Mouse (Mus musculus): Measurements from ENCODE around the gene Cdca3. TPM values are rescaled to one million over a fixed set of nuclear protein-coding genes. Genes with fewer than 3 reads are reported as not detected.
A peak's percentile ranks its signal among the peaks of the same experiment; 100 is the strongest.
"Not testable (repeated sequence)": the region's sequence is repeated elsewhere in the genome, so short reads cannot be mapped to it uniquely, and the experiment has no call there.

Gene Cdca3
- 115 and 124 TPM in 2 replicates for polyA plus RNA-seq (2016; fragmentation: Nextera tagmentation; extraction: Ambion mirVana)

DNA sequence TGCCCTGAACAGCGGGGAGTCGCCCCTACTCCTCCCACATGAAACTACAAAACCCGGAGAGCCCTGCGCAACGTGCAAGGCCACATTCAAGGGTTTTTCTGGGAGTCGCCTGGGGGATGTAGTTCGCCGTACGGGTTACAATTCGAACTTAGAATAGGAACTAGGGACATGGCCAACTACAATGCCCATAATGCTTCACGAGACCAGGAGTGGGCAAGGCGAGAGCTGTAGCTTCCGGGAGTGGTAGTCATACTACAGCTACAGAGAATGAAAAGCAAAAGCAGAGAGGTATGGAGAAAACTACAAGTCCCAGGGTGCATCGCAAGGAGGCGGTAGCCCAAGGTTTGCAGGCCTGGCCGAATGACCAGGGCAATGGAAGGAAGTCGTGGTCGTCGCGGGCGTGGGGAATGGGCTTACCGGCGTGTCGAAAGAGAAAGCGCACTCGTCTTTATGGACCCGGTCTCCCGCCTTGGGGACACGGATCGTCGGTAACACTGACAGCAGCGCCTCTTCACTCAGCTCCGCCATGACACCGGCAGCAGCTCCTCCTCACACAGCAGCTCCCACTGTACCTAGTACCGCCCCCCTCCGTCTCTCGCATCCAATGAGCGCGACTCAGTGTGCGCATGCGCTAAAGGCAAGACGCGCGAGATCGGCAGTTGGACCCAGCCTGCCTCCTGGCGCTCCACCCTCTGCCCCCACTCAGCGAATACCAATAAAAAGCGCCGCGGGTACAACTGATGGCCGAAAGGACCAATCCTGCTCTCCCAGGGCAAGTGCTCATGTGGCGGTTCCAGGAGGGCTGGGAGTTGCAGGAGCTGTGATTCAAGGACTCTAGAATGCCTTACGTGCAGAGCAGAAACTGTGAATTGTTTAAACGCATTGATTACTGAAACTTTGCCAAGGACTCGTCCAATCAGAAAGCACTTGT, at the start of gene Cdca3, which contains the start of gene Usp5:
Gene Cdca3 (plus strand): TSS at position 680 of the 931 bp plus-strand sequence.
Gene Usp5 (minus strand): TSS at position 617 of the 931 bp plus-strand sequence.
- H3K36me3 ChIP-seq, result peaks cover 46% of the 10 kb centered on the region
- H3K27ac ChIP-seq, result peak within 1 kb of the TSS; percentile 47; the same call in 1 of the 2 replicates
- peak within 1 kb of the TSS; percentile 61 for H3K4me3 ChIP-seq
- H3K4me1 ChIP-seq, result peaks cover 18% of the 10 kb centered on the region
- under 1% methylated on average over 55 of the region's 55 CpGs for WGBS
- H3K4me2 ChIP-seq (replicated peaks), result peak within 1 kb of the TSS; percentile 85
- ATAC-seq (ENCODE audit: low FRiP score, low read depth), result peak; percentile 97
- H3K9me3 ChIP-seq, result no peaks in the 10 kb centered on the region
- no peaks in the 10 kb centered on the region for H3K27me3 ChIP-seq (replicated peaks)
- H3K9ac ChIP-seq, result peak within 1 kb of the TSS; percentile 69

- Histone ChIP-seq H3K9me3 (no peaks in the 10 kb centered on the region), H3K4me3 (peak overlapping the region; percentile 29), H3K9ac (0 out of 2 replicates have a peak overlapping the region, but pooled peaks have one; percentile 22), H3K4me1 (peaks cover 12% of the 10 kb centered on the region), H3K27me3 (replicated peaks) (peaks cover 8% of the 10 kb centered on the region), H3K4me2 (replicated peaks) (peak overlapping the region; percentile 70), H3K27ac (no peak overlapping the region), H3K36me3 (no peaks in the 10 kb centered on the region)
- ATAC-seq (ENCODE audit: low FRiP score, low read depth), result peak; percentile 26
- WGBS, result 4% methylated on average over 10 of the region's 10 CpGs
These were observed 49.3 kb upstream of the Cdca3 start for GRCm38 (mm10) chr6:124779984-124780416.

- 93% methylated on average over 7 of the region's 7 CpGs for WGBS
- Histone ChIP-seq H3K4me1 (peaks cover 12% of the 10 kb centered on the region), H3K4me3 (no peak overlapping the region), H3K4me2 (replicated peaks) (no peak overlapping the region), H3K9me3 (no peaks in the 10 kb centered on the region), H3K27ac (no peak overlapping the region), H3K27me3 (replicated peaks) (peaks cover 8% of the 10 kb centered on the region), H3K9ac (no peak overlapping the region), H3K36me3 (no peaks in the 10 kb centered on the region)
- ATAC-seq (ENCODE audit: low FRiP score, low read depth), result no peak
These were observed 48.4 kb upstream of the Cdca3 start for GRCm38 (mm10) chr6:124780917-124781316.

DNA sequence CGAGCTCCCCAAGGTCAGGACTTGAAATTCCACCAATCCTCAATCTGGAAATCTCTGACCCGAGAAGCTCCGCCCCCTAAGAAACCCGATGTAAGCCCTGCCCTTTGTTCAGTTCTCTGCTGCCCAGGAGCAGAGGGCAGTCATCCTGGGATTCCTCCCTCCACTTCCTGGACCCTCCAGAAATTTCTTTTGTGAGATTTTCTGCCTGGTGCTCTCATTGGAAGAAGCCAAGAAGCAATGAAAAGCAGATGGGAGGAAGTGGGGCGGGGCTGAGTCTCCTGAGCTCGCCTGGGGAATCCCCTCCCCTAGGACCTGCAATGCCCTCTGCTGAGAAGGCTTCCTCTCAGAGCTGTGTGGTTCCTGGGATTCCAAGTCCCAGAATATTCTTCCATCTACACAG, 46.9 kb upstream of the Cdca3 start:
- Histone ChIP-seq H3K9me3 (no peaks in the 10 kb centered on the region), H3K4me3 (no peak overlapping the region), H3K27me3 (replicated peaks) (peaks cover 8% of the 10 kb centered on the region), H3K27ac (no peak overlapping the region), H3K4me1 (peaks cover 12% of the 10 kb centered on the region), H3K36me3 (no peaks in the 10 kb centered on the region), H3K9ac (no peak overlapping the region), H3K4me2 (replicated peaks) (peak overlapping the region; percentile 22; the same call in 1 of the 2 replicates)
- no peak for ATAC-seq (ENCODE audit: low FRiP score, low read depth)
- 30% methylated on average over 6 of the region's 6 CpGs for WGBS

GRCm38 (mm10) chr6:124786756-124787420, 42.5 kb upstream of the Cdca3 start:
- no peaks in the 10 kb centered on the region for H3K4me1 ChIP-seq
- H3K4me3 ChIP-seq, result no peak overlapping the region
- WGBS, result 61% methylated on average over 8 of the region's 8 CpGs
- no peak overlapping the region for H3K9ac ChIP-seq
- no peaks in the 10 kb centered on the region for H3K27me3 ChIP-seq (replicated peaks)
- H3K27ac ChIP-seq, result no peak overlapping the region
- H3K36me3 ChIP-seq, result no peaks in the 10 kb centered on the region
- no peak for ATAC-seq (ENCODE audit: low FRiP score, low read depth)
- H3K4me2 ChIP-seq (replicated peaks), result no peak overlapping the region
- no peaks in the 10 kb centered on the region for H3K9me3 ChIP-seq

DNA sequence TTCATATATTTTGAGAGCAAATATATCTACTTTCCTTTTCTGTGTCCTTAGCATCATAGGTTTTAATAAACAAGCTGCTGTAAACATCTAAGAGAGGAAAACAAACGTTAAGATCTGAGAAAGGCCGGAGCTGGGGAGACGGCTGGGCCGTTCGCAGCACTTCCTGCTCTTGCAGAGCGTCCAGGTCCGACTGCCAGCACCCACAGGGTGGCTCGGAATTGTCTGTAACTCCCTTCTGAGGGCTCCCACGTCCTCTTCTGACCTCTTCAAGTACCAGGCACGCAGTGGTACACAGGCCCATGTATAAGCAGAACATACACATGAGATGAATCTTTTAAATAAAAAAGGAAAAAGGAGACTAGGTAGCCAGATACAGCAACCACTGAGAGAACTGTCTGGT, 41.6 kb upstream of the Cdca3 start:
- no peaks in the 10 kb centered on the region for H3K9me3 ChIP-seq
- H3K27ac ChIP-seq, result no peak overlapping the region
- H3K4me2 ChIP-seq (replicated peaks), result no peak overlapping the region
- no peak overlapping the region for H3K9ac ChIP-seq
- no peaks in the 10 kb centered on the region for H3K36me3 ChIP-seq
- H3K4me3 ChIP-seq, result no peak overlapping the region
- 81% methylated on average over 10 of the region's 10 CpGs for WGBS
- no peak for ATAC-seq (ENCODE audit: low FRiP score, low read depth)
- H3K27me3 ChIP-seq (replicated peaks), result no peaks in the 10 kb centered on the region
- no peaks in the 10 kb centered on the region for H3K4me1 ChIP-seq

DNA sequence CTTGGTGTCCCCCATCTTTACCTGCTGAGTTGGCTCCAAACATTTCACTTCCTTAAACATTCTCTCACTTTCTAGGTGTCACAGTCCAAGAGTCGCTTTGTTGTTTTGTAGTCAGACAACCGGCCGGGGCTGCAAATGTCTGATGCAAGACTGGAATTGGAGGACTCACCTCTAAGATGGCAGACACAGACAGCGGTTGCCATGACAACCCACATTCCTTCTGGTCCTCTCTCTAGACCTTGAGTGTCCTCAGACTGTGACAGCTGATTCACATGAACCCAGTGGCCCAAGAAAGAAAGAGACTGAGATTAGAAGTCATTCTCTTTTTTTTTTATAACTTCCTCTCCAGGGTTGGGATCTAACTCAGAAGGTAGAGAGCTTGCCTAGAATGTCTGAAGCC, 39.8 kb upstream of the Cdca3 start:
- WGBS, result 86% methylated on average over 4 of the region's 4 CpGs
- H3K9me3 ChIP-seq, result no peaks in the 10 kb centered on the region

DNA sequence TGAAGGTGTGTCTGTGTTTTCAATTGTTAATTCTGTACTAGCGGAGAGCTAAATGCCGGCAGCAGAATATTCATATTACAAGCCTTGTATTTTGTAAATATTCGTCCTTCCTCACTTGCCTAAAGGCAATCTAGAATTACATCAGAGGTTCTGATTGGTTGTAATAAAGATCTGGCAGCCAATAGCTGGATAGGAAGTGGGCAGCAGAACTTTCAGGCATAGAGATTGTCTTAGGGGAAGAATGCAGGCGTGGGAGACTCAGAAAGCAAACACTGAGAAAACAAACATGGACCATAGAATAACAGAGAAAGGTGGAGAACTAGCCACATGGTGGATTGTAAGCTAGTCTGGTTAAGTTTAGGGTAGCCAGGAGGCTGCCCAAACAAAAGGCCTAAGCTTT, 39.2 kb upstream of the Cdca3 start:
- no peak overlapping the region for H3K27ac ChIP-seq
- no peaks in the 10 kb centered on the region for H3K9me3 ChIP-seq
- H3K27me3 ChIP-seq (replicated peaks), result no peaks in the 10 kb centered on the region
- ATAC-seq (ENCODE audit: low FRiP score, low read depth), result no peak
- no peak overlapping the region for H3K4me3 ChIP-seq
- no peak overlapping the region for H3K4me2 ChIP-seq (replicated peaks)
- no peaks in the 10 kb centered on the region for H3K36me3 ChIP-seq
- no peak overlapping the region for H3K9ac ChIP-seq
- WGBS, result 74% methylated on average over 4 of the region's 4 CpGs
- H3K4me1 ChIP-seq, result no peaks in the 10 kb centered on the region

More for the DNA sequence above, 39.8 kb upstream of the Cdca3 start:
- no peaks in the 10 kb centered on the region for H3K4me1 ChIP-seq
- no peak for ATAC-seq (ENCODE audit: low FRiP score, low read depth)
- no peak overlapping the region for H3K4me3 ChIP-seq
- H3K4me2 ChIP-seq (replicated peaks), result no peak overlapping the region
- no peaks in the 10 kb centered on the region for H3K27me3 ChIP-seq (replicated peaks)
- H3K9ac ChIP-seq, result no peak overlapping the region
- no peak overlapping the region for H3K27ac ChIP-seq
- H3K36me3 ChIP-seq, result no peaks in the 10 kb centered on the region

DNA sequence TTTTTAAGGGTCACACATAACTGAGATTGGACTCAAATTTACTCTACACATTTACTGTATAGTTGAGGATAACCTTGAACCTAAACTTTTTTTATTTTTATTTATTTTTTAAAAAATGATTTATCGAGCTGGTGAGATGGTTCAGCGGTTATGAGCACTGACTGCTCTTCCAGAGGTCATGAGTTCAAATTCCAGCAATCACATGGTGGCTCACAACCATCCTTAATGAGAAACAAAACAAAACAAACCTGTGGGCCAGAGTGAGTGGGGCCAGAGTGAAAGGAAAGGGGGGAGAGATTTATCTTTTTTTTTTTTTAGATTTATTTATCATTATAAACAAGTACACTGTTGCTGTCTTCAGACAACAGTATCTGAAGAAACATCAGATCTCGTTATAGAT, 37.4 kb upstream of the Cdca3 start:
- H3K4me2 ChIP-seq (replicated peaks), result no peak overlapping the region
- no peak for ATAC-seq (ENCODE audit: low FRiP score, low read depth)
- H3K9me3 ChIP-seq, result no peaks in the 10 kb centered on the region
- H3K27me3 ChIP-seq (replicated peaks), result no peaks in the 10 kb centered on the region
- no peaks in the 10 kb centered on the region for H3K4me1 ChIP-seq
- WGBS, result 87% methylated on average over 3 of the region's 3 CpGs
- H3K27ac ChIP-seq, result no peak overlapping the region
- H3K4me3 ChIP-seq, result no peak overlapping the region
- no peak overlapping the region for H3K9ac ChIP-seq
- no peaks in the 10 kb centered on the region for H3K36me3 ChIP-seq

GRCm38 (mm10) chr6:124795781-124796180, 33.6 kb upstream of the Cdca3 start:
- 70% methylated on average over 4 of the region's 4 CpGs for WGBS
- Histone ChIP-seq H3K36me3 (no peaks in the 10 kb centered on the region), H3K4me2 (replicated peaks) (no peak overlapping the region), H3K4me3 (no peak overlapping the region), H3K9me3 (no peaks in the 10 kb centered on the region), H3K27me3 (replicated peaks) (no peaks in the 10 kb centered on the region), H3K4me1 (no peaks in the 10 kb centered on the region), H3K27ac (no peak overlapping the region), H3K9ac (no peak overlapping the region)
- no peak for ATAC-seq (ENCODE audit: low FRiP score, low read depth)

DNA sequence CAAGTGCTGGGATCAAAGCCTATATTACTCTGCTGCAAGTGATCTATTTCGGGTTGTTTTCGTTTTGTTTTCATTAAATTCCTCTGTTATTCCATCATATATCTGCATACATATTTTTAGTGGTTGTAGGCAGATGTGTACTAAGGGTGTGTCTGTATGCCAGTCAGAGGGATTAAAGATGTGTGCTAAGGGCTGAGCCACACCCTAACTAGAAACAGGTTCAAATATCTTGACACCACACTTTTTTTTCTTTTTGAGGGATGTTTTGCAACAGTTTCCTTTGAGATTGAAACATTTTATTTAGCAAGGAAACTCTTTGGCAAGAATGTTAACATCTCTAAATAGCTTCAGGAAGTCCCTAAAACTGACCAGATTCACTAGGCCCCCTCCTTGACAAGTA, 33.1 kb upstream of the Cdca3 start:
- ATAC-seq (ENCODE audit: low FRiP score, low read depth), result no peak
- Histone ChIP-seq H3K27ac (no peak overlapping the region), H3K4me1 (no peaks in the 10 kb centered on the region), H3K27me3 (replicated peaks) (no peaks in the 10 kb centered on the region), H3K9ac (no peak overlapping the region), H3K36me3 (no peaks in the 10 kb centered on the region), H3K4me3 (no peak overlapping the region), H3K9me3 (no peaks in the 10 kb centered on the region), H3K4me2 (replicated peaks) (no peak overlapping the region)
- WGBS, result 84% methylated on average over 2 of the region's 2 CpGs

DNA sequence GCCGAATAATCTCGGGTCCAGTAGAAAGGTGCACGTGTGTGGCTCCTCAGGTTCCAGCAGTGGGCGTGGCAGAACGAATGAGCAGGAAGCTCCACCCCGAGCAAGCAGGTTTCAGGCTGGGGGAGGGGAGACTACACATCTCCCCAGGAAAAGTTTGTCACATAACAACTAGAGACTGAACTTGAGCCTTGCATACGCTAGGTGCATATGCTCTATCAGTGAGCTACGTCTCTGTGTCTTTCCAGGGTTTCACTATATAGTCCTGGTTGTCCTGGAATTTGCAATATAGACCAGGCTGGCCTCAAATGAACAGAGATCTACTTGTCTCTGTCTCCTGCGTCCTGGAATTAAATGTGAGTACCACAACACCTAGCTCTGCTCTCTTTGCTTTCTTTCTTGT, 26.9 kb upstream of the Cdca3 start:
- H3K36me3 ChIP-seq; H3K4me3 ChIP-seq; H3K4me1 ChIP-seq; H3K27ac ChIP-seq; ATAC-seq (ENCODE audit: low FRiP score, low read depth); H3K9ac ChIP-seq; H3K27me3 ChIP-seq (replicated peaks); H3K9me3 ChIP-seq: not testable (repeated sequence)
- H3K4me2 ChIP-seq (replicated peaks), result 0 out of 2 replicates have a peak overlapping the region, but pooled peaks have one; percentile 16
- WGBS, result 20% methylated on average over 6 of the region's 9 CpGs
